Mouse (Mus musculus): ENCODE data around the gene Kalrn.

Gene Kalrn

DNA sequence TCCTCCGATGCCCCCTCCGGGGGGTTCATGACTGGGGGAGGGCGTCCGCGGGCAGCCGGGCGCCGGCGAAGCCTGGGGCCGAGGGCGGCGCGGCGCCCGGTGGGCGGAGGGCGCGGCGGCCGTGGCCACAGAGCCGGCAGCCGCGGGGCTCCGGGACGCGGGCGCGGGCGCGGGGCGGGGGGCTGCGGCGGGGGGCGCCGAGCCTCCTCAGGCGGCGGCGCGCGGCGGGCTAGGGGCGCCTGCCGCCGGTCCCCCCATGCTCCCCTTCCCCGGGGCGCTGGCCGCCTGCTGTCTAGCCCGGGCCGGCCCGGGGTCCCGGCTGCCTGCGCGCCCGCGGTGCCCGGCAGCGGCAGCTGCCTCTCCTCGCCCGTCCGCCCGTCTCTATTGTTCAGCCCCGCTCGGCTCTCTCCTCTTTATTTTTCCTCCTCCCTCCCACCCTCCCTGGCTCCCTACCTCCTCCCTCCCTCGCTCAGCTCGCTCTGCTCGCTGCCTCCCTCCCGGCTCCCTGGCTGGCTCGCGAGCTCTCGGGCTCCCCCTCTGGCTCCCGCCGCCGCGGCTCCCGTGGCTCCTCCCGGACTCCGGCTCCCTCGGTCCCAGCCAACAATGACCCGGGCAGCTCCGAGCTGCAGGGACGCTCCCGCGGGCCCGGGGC, at the start of gene Kalrn:
Kalrn (minus strand) TSS at position 382 of the 652 bp plus-strand sequence.
- peak; percentile 79 for DNase-seq

DNA sequence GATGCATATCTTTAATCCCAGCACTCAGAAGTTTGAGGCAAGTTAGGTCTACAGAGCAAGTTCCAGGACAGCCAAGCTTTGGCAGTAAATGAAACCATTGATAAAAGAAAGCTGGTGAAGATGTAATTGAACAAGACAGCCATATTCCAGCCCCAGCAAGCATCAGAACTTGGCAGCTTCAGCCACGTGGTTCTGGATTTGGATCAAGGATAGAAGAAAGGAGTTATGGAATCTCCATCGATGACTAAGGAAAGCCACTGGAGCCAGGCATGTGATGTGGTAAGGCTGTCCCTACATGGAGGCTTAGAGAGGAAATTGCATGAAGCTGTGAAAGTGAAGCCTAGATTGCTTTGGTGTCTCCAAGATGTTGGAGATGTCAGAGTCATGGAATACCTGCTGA, 40.7 kb upstream of the Kalrn start:
- no peak for DNase-seq

DNA sequence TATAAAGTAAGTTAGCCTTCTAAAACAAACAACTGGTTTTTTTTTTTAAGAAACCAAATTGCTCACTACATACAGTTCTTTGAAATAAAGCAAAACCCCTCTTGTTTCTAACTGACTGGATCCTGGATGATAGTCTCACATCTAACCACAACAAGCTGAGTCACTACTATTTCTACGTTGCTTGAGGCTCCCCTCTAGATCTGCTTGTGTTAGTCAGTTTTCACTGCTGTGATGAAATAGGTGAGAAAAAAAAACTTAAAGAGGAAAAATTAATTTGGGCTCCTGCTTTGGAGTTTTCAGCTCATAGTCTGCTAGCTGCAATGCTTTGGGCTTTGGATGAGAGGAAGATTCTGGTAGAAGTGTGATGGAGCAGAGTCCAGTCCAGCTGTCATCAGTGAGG, 36.8 kb upstream of the Kalrn start:
- DNase-seq: no peak

DNA sequence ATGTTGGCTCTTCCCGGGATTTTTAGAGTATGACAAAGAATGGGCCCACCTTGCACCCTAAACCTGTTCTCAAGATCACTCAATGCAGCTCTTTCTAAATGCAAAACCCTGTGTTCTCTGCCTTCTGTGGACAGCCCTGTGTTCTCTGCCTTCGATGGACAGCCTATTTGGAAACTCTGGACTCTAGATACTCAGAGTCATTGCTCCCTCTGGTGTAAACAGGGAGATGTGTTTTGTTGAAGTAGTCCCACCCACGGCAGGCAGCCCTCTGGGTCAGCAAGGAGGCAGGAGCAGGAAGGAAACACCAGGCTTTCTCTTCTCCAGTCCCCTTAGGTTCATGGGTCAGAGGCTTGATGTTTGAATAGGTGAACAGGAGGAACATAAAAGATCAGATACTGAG, 32.3 kb upstream of the Kalrn start:
- peak; percentile 3 for DNase-seq

DNA sequence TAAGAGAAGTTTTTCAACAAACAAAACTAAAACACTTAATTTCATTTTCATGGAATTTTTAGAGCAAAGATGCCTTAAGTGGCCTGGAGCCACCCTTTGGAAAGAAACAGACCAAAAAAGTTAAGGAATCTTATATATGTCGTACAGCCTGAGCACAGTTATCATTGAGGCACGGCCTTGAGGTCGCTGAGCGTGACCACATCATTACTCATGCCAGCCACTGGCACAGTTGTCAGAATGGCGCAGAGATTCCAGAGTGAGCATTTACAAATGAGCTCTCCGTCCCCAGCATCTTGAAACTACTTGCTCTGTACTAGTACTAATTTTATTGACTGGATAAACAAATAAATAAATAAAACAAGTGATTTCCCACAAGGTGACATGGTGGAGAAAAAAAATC, 30.5 kb upstream of the Kalrn start:
- no peak for DNase-seq

DNA sequence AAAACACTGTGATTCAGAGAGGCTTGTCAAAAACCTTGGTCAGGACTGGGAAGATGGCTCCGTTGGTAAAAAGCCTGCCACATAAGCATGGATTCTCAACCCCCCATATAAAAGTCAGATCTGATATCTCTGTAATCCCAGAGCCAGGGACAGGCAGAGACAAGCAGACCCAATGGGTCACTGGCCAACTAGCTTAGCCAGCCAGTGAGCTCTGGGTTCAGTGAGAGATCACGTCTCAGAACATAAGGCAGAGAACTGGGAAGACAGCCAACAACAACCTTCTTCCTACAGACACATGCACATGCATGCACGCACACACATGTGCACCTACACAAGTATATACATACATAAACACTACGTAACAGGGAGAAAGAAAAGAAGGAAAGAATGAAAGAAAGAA, 29.7 kb upstream of the Kalrn start:
- DNase-seq: no peak

DNA sequence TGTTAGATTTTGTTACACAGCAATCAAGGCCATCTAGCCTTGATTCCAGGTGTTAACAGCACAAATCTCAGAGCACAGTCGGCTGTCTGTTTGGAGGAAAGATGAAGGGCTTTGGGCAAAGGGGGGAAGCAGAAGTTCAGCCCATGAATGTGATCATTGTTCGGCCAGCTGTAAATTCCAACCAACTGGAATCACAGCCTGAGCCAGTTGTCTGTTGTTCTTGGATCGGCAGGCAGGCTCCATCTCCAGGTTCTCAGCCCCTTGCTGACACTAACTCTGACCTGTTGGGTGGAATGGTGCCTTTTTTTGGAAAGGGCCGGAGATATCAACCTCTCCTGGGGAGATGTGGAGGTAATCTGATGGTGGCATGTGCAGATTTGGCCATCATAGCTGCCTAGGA, 28.6 kb upstream of the Kalrn start:
- no peak for DNase-seq

DNA sequence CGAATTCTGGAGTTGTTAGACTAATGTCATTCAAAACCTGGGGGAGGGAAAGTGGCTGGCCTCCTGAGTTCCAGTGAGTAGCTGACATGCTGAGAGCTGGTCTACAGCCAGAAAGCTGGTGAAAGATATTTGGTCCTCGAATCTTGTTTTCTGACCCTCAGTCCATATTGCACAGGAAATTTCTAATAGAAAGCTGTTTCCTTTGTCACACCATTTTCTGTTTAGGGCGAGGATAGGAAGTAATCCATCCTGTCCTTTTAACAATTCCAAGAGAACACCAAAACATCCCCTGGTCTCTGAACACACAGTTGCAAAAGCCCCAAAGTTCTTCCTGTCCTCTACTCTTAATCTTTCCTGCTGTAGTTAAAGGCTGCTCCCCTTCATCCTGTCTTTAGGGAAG, 22.0 kb upstream of the Kalrn start:
- DNase-seq: no peak

DNA sequence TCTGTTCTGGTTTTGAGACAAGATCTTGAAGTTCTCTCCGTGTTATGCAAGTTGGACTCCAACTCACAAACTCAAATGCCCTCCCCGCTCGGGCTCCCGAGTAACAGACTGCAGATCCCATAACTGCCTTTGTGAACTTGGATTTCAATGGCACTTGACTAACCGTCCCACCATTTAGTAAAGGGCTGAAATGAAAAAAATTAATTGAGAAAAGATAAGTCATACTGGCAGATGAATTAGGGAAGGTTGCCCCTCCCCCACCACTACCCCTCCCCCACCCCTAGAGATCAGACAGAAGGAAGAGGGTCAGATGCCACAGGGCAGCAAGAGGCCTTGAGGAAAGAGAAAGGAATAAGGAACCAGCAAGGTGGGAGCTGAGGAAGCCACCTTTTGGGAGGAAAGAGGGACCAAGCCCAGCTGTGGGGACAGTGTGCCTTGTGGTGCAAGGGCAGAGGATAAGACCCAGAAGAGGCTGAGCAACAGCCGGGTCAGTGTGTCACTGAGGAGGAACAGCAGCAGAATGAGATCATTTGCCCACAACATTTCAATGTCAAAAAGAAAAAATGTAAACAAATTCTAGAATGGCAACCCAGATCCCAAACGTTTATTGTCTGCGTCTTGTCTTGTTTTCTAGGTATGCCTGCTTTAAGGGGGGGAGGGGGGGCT, 21.4 kb upstream of the Kalrn start:
- no peak for DNase-seq

DNA sequence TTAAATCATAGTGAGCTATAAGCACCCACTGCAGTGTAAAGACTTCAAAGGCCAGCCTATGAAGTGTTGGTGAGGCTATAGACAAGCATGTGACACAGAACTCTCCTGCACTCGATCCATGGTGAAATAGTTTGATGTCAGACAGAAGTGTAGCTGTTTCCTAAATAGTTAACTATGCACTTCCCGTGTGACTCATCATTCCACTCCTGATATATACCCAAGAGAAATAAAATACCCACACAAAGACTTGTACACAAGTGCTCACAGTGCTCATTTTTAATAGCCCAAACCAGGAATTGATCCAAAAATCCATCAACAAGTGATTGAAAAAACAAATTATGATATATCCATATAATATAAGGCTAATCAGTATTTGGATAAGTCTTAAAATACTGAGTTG, 19.4 kb upstream of the Kalrn start:
- DNase-seq: no peak

DNA sequence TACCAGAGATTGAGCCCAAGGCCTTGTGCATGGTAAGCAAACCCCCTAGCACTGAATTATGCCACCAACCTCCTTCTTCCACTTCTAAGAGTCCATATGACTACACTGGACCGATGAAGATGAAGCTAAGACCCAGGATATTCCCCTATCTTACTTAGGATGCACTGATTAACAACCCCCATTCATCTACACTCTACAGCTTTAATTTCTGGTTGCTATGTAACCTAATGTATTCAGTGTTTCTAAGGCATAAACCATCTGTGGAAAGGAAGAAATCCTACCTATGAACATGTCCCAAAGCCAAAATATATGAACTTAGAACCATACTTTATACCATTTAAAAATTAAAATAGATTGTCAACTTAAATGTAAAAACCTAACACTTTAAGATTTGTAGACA, 18.6 kb upstream of the Kalrn start:
- no peak for DNase-seq

DNA sequence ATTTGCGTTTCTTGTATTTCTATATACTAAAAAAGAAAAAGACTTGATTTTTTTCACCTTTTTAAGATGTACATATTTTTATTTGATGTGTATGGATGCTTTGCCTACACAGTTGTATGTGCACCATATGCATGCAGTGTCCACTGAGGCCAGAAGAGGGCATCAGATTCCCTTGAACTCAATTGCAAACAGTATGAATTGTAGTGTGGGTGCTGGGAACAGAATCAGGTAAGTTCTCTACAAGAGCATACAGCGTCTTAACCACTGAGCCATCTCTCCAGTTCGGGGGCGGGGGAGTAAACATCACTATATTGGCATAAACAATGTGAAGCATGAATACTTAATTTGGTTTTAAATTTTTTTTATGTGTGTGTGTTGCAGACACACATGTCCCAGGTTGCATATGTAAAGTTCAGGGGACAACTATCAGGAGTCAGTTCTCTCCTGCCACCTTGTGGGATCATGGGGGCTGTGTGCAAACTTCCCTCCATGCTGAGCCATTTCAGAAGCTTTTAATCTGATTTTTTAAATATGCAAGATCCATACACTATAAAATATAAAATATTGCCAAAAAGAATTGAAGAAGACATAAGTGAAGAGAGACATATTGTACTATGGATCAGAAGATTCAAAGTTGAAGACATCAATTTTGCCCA, 6.5 kb upstream of the Kalrn start:
- no peak for DNase-seq

DNA sequence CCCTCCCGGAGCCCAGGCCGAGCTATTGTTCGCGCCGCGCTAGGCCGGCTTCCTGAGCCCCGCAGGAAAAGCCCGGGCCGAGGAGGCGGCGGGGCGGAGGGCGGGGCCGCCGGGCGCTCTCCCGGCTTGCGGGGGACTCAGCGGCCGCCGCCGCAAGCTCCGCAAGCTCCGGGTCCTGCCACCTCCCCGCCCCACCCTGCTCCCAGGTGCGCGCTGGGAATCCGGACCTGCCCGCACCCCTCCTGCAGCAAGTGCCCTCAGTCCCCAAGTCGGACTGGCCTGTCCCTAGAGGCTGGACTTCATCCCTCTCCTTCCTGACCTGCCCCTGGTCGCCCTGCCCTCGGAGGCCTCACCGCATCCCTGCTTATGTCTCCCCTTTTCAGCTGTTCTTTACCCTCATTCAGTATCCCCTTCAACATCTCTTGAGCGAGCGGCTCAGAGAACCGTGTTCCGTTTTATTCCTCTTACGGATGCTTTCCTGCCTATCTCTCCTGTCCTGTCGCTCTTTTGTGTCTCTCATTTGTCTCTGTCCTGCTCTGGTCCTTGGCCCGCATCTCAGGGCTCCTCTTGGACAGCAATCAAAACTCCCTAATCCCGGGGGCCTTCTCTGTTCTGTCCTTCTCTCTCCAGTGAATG, 642 bp upstream of the Kalrn start:
- DNase-seq: no peak

DNA sequence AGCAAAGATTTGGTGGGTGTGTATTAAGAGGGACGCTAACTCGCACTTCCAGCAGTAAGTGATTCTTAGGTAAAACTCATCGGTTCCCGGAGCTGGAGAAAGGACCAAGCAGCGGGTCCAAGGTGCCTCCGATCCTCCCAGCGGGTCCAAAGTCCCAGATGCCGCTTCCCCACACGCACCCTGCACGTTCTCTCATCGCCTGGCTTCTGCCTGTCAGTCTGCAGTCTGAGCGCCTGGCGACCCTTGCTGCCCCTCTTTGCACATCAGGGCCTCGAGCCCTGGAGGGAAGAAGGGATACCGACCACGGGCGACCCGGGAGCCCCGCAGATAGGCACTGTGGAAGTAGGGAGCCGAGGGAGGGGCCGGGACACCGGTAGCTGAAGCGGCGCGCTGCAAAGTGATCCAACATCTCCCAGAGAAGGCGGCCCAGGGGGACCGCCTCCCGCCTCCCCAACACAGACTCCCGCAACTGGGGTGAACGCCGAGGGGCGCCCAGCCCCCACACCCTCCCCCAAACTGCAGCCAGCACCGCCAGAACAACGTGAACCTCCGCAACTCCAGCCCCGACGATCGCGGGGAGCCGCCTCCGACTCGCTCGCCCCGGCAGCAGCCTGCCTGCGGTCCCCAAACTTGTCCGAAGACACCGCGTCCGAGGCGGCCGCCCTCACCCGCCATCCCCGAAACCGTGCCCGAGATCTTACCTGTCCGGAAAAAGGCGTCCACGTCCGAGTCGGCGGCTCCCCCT, 754 bp downstream of the Kalrn start:
- DNase-seq: peak; percentile 20

DNA sequence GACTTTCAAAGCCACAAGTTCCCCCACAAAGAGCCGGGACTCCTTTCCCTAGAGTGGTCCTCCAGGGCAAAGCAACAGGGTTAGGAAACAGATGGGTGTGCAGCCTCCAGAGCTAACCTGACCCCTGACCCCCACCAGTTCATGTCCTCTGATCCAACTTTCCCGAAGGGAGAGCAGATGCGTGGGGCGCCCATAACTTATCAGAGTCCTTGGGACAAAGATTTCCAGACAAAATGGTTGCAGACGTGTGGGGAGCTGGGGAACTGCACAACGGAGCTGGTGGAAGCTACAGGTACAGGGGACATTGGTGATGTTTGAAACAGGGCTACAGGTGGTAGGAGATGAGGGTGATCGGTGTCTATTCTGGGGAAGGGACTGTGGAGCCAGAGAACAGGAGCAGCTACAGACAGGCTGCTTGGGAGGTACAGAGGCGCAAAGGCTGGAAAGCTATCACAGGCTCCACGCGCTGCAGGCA, 1.4 kb downstream of the Kalrn start:
- DNase-seq: no peak

DNA sequence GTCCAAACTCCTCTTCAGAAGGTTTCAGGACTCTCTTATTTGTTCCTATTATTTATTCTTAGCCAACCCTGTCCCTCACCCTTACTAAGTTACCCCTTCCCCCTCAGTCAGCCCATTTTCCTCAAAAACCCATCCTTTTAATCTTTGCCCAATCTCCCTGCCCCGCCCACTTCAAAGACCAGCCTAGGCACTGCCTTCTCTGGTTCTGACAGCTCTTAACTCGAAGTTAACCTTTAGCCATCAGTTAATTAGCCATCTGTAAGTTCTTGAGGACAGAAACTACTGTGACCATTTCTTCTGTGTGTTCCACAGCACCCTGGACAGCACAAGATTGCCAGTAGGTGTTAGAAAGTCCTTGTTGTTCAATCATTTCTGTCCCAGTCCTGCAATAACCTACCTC, 3.4 kb downstream of the Kalrn start:
- no peak for DNase-seq

DNA sequence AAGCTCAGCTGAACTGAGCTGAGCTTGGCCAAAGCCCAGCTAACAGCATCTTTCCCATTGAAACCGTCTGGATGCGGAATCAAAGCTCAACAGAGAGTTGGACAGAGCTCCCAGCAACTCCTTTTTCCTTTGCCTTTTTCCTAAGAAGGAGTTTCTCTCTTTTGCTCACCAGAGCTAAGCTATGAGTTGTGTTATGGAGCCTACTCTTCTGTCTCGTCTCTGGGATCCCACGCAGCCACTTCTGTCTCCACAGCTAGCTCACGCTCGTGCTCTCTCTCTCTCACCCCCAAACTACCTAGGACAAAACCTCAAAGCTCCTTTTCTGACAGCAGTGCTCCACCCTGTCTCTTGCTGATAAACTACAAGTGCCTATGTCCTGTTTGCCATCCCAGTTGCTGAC, 4.5 kb downstream of the Kalrn start:
- DNase-seq: no peak

DNA sequence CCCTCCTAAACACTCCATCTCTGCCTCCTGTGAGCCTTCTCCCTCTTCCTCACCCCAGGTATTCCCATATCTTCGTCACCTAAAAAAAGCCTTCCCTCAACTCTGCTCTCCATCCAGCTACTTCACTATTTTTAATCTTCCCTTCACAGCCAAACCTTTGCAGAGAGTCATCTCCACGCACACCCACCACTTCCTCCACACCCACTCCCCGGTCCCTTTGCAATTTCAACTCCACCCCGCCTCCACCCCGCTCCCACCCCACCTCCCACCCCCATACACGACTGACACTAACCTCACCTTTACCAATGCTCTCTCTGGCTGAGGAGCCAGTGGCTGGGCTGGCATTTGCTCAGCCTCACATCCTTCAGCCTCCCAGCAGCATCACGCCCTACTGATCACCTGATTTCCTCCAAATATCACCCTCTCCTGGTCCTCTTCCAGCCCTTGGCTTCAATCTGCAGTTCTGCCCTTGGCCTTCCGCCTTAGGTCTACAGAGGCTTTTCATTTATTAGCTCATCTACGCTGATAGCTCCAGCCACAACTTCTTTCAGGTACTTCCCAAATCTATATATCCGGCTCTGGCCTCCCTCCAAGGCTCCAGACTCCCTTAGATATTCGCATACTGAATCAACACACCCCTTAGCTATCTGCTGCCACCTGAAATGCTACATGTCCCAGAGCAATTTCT, 9.6 kb downstream of the Kalrn start:
- no peak for DNase-seq

DNA sequence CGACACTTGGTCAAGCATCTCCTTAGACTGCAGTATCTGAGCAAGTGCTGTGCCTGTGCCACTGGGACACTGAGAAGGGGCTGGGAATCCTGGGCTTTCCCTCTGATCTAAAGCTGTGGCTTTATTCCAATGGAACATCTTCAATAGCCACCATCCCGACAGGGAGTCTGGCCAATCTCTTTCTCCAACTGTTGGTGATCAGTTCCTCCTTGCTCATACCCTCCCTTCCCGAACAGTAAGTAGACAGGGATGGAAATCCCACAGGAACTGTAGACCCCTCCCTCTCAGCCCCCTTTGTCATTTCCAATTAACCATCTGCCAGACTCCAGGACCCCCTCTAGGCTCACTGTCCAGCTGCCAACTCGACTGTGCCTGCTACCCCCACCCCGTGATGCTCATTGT, 11.6 kb downstream of the Kalrn start:
- DNase-seq: no peak

DNA sequence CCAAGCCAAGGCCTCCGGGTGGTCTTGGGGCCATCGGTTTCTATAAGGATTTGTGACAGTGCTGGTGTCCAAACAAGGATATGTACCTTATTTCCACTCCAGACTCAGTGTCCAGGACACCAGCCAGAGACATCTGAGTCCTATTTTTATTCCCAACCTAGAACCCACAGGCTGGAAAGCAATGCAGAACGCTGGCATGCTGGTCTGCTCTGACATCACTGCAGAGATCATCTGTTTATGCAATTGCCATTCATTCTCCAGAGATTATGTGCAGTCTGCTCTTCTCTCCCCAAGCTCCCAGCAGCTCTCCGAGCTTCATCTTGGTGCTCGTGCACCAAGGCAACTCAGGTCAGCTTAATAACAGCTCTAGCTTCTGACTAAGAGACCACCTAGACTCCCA, 12.5 kb downstream of the Kalrn start:
- DNase-seq: peak; percentile 12

DNA sequence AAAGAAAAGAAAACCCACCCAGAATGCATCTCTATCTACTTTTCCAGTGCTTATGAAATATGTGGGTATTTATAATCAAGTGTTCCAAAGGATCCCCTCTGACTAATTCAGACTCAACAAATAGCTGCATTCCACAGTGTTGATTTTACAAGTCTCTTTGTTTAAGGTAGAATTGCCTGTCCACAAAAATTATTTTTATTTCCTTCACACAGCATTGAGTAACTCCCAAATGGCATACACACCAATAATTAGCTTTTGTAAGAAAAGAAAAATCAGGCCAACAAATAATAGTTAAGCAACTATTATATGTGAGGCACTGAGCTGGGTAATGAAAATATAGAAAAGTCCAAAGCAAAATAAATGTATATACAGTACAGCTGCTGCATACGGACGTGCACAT, 12.9 kb downstream of the Kalrn start:
- no peak for DNase-seq

DNA sequence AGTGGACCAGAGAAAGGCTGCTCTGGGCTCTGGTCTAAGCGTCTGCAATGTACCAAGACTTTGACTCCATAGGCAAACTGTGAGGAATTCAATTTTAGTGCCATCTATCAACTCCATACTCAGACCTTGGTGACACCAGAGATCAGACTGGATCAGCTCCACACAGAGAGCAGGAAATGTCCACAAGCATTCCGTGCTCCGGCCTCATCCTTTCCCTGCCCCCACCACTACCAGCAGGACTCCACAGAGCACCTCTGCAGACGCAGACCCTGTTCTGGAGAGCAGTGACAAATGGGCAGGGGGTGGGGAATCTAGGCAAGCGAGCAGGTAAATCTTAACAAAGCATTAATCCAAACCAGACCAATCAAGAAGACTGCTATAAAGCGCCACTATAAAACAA, 15.4 kb downstream of the Kalrn start:
- no peak for DNase-seq

DNA sequence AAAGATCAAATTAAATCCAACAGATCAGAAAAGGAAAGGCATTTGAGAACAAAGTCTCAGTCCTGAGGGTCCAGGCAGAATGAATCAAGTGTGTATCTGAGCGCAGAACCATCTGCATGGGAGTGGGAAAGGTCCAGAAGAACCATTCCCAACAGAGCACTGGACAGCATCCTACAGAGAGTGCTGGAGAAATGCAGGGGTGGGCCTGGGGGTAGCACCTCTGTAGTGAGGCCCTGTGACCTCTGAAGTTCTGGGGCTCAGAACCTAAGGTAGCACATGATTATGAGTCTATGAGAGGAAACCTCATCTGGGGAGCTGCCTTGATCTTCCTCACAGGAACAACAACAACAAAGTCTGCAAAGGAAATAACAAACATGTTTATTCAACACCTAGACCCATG, 20.6 kb downstream of the Kalrn start:
- no peak for DNase-seq

Data from cerebellum, adult 8-10 months (tissue).